Mouse (Mus musculus): Measurements from ENCODE around the gene Dnajb11. TPM values are rescaled to one million over a fixed set of nuclear protein-coding genes. Genes with fewer than 3 reads are reported as not detected.

The Dnajb11 gene
- polyA plus RNA-seq, 1 experiment from 2014 or later: 100 TPM

- no peak overlapping the region for H3K4me3 ChIP-seq (ENCODE audit: low read depth, low read length)
- ATAC-seq (ENCODE audit: low FRiP score) (no peak), DNase-seq (ENCODE audit: low spot score, missing footprints) (no peak)
- whole genome bisulfite sequencing: 89% methylated on average over 6 of the region's 6 CpGs
- no peaks in the 10 kb centered on the region for H3K36me3 ChIP-seq (ENCODE audit: control insufficient read depth, insufficient read depth, low read length)
- no peaks in the 10 kb centered on the region for H3K4me1 ChIP-seq (ENCODE audit: control insufficient read depth, insufficient read depth, low read length)
- no peak overlapping the region for H3K27ac ChIP-seq (ENCODE audit: low read depth, low read length)
- no peaks in the 10 kb centered on the region for H3K9me3 ChIP-seq (ENCODE audit: control insufficient read depth, low read length)
- no peak overlapping the region for H3K4me2 ChIP-seq
- H3K9ac ChIP-seq (ENCODE audit: low read length): no peak overlapping the region
- no peaks in the 10 kb centered on the region for H3K27me3 ChIP-seq (ENCODE audit: control insufficient read depth, insufficient read depth, low read length)
Observed at GRCm38 (mm10) chr16:22912886-22913285, 55.2 kb downstream of the Dnajb11 start.

GRCm38 (mm10) chr16:22914276-22914675 is 56.6 kb downstream of the Dnajb11 start:
- Histone ChIP-seq H3K9me3 (ENCODE audit: control insufficient read depth, low read length) (no peaks in the 10 kb centered on the region), H3K4me3 (ENCODE audit: low read depth, low read length) (no peak overlapping the region), H3K27me3 (ENCODE audit: control insufficient read depth, insufficient read depth, low read length) (no peaks in the 10 kb centered on the region), H3K27ac (ENCODE audit: low read depth, low read length) (no peak overlapping the region), H3K36me3 (ENCODE audit: control insufficient read depth, insufficient read depth, low read length) (no peaks in the 10 kb centered on the region), H3K9ac (ENCODE audit: low read length) (no peak overlapping the region), H3K4me1 (ENCODE audit: control insufficient read depth, insufficient read depth, low read length) (no peaks in the 10 kb centered on the region), H3K4me2 (no peak overlapping the region)
- DNase-seq (ENCODE audit: low spot score, missing footprints): peak; percentile 65
- ATAC-seq (ENCODE audit: low FRiP score): no peak

GRCm38 (mm10) chr16:22918034-22918433 is 60.4 kb downstream of the Dnajb11 start, which contains the start of gene Fetub:
TSS of gene Fetub (plus strand) at chr16:22918334.
- H3K4me1 ChIP-seq (ENCODE audit: control insufficient read depth, insufficient read depth, low read length): no peaks in the 10 kb centered on the region
- DNase-seq (ENCODE audit: low spot score, missing footprints) (no peak), ATAC-seq (ENCODE audit: low FRiP score) (no peak)
- H3K4me3 ChIP-seq (ENCODE audit: low read depth, low read length): no peak within 1 kb of the TSS
- H3K27ac ChIP-seq (ENCODE audit: low read depth, low read length): no peak within 1 kb of the TSS
- WGBS: 92% methylated on average over 5 of the region's 5 CpGs
- H3K36me3 ChIP-seq (ENCODE audit: control insufficient read depth, insufficient read depth, low read length): no peaks in the 10 kb centered on the region
- H3K4me2 ChIP-seq: no peak within 1 kb of the TSS
- no peaks in the 10 kb centered on the region for H3K9me3 ChIP-seq (ENCODE audit: control insufficient read depth, low read length)
- H3K9ac ChIP-seq (ENCODE audit: low read length): no peak within 1 kb of the TSS
- no peaks in the 10 kb centered on the region for H3K27me3 ChIP-seq (ENCODE audit: control insufficient read depth, insufficient read depth, low read length)

GRCm38 (mm10) chr16:22918664-22919312 is 61.1 kb downstream of the Dnajb11 start:
- no peaks in the 10 kb centered on the region for H3K27me3 ChIP-seq (ENCODE audit: control insufficient read depth, insufficient read depth, low read length)
- 77% methylated on average over 15 of the region's 15 CpGs for WGBS
- DNase-seq (ENCODE audit: low spot score, missing footprints) (peak; percentile 66), ATAC-seq (ENCODE audit: low FRiP score) (no peak)
- H3K27ac ChIP-seq (ENCODE audit: low read depth, low read length): no peak overlapping the region
- no peaks in the 10 kb centered on the region for H3K4me1 ChIP-seq (ENCODE audit: control insufficient read depth, insufficient read depth, low read length)
- H3K9me3 ChIP-seq (ENCODE audit: control insufficient read depth, low read length): no peaks in the 10 kb centered on the region
- H3K9ac ChIP-seq (ENCODE audit: low read length): no peak overlapping the region
- no peak overlapping the region for H3K4me3 ChIP-seq (ENCODE audit: low read depth, low read length)
- no peaks in the 10 kb centered on the region for H3K36me3 ChIP-seq (ENCODE audit: control insufficient read depth, insufficient read depth, low read length)
- no peak overlapping the region for H3K4me2 ChIP-seq

GRCm38 (mm10) chr16:22919971-22920854 is 62.6 kb downstream of the Dnajb11 start:
- Histone ChIP-seq H3K9me3 (ENCODE audit: control insufficient read depth, low read length) (no peaks in the 10 kb centered on the region), H3K4me2 (no peak overlapping the region), H3K36me3 (ENCODE audit: control insufficient read depth, insufficient read depth, low read length) (no peaks in the 10 kb centered on the region), H3K27me3 (ENCODE audit: control insufficient read depth, insufficient read depth, low read length) (no peaks in the 10 kb centered on the region), H3K4me1 (ENCODE audit: control insufficient read depth, insufficient read depth, low read length) (no peaks in the 10 kb centered on the region), H3K27ac (ENCODE audit: low read depth, low read length) (no peak overlapping the region), H3K9ac (ENCODE audit: low read length) (no peak overlapping the region), H3K4me3 (ENCODE audit: low read depth, low read length) (no peak overlapping the region)
- DNase-seq (ENCODE audit: low spot score, missing footprints) (peak; percentile 59), ATAC-seq (ENCODE audit: low FRiP score) (no peak)
- WGBS: 70% methylated on average over 18 of the region's 18 CpGs

GRCm38 (mm10) chr16:22921761-22922160 is 64.1 kb downstream of the Dnajb11 start:
- Histone ChIP-seq H3K4me1 (ENCODE audit: control insufficient read depth, insufficient read depth, low read length) (no peaks in the 10 kb centered on the region), H3K9ac (ENCODE audit: low read length) (no peak overlapping the region), H3K27ac (ENCODE audit: low read depth, low read length) (no peak overlapping the region), H3K36me3 (ENCODE audit: control insufficient read depth, insufficient read depth, low read length) (no peaks in the 10 kb centered on the region), H3K9me3 (ENCODE audit: control insufficient read depth, low read length) (no peaks in the 10 kb centered on the region), H3K27me3 (ENCODE audit: control insufficient read depth, insufficient read depth, low read length) (no peaks in the 10 kb centered on the region), H3K4me3 (ENCODE audit: low read depth, low read length) (no peak overlapping the region), H3K4me2 (no peak overlapping the region)
- WGBS: 94% methylated on average over 5 of the region's 5 CpGs
- no peak for ATAC-seq (ENCODE audit: low FRiP score)
- DNase-seq (ENCODE audit: low spot score, missing footprints): no peak

- Histone ChIP-seq H3K27me3 (ENCODE audit: control insufficient read depth, insufficient read depth, low read length) (no peaks in the 10 kb centered on the region), H3K36me3 (ENCODE audit: control insufficient read depth, insufficient read depth, low read length) (no peaks in the 10 kb centered on the region), H3K4me1 (ENCODE audit: control insufficient read depth, insufficient read depth, low read length) (no peaks in the 10 kb centered on the region), H3K4me2 (no peak overlapping the region), H3K9ac (ENCODE audit: low read length) (no peak overlapping the region), H3K4me3 (ENCODE audit: low read depth, low read length) (no peak overlapping the region), H3K27ac (ENCODE audit: low read depth, low read length) (no peak overlapping the region), H3K9me3 (ENCODE audit: control insufficient read depth, low read length) (no peaks in the 10 kb centered on the region)
- ATAC-seq (ENCODE audit: low FRiP score) (no peak), DNase-seq (ENCODE audit: low spot score, missing footprints) (no peak)
- 88% methylated on average over 4 of the region's 4 CpGs for WGBS
Observed at GRCm38 (mm10) chr16:22922433-22922832, 64.8 kb downstream of the Dnajb11 start.

Other genes starting within 250 kb of the Dnajb11 start
- gene Dgkg, start 200.6 kb upstream of the Dnajb11 start, polyA plus RNA-seq (2014; fragmentation: Nextera tagmentation; extraction: Ambion mirVana): 0.15 and 0.28 TPM in 2 replicates
- gene Crygs, start 46.3 kb upstream of the Dnajb11 start, polyA plus RNA-seq (2014; fragmentation: Nextera tagmentation; extraction: Ambion mirVana): 0.26 TPM in 1 of 2 replicates, not detected in the other
- 36.3 and 40.2 TPM in 2 replicates for gene Tbccd1, start 176 bp upstream of the Dnajb11 start, polyA plus RNA-seq (2014; fragmentation: Nextera tagmentation; extraction: Ambion mirVana)
- gene Ahsg, start 33.4 kb downstream of the Dnajb11 start, polyA plus RNA-seq (2014; fragmentation: Nextera tagmentation; extraction: Ambion mirVana): 0.14 TPM in 1 of 2 replicates, not detected in the other
- gene Fetub, start 60.5 kb downstream of the Dnajb11 start, polyA plus RNA-seq (2014; fragmentation: Nextera tagmentation; extraction: Ambion mirVana): not detected in 2 replicates
- gene Hrg, start 93.2 kb downstream of the Dnajb11 start, polyA plus RNA-seq (2014; fragmentation: Nextera tagmentation; extraction: Ambion mirVana): 0.10 TPM in 1 of 2 replicates, not detected in the other
- gene Kng2, start 171.6 kb downstream of the Dnajb11 start, polyA plus RNA-seq (2014; fragmentation: Nextera tagmentation; extraction: Ambion mirVana): not detected in 2 replicates
- not detected in 2 replicates for gene Kng1, start 200.0 kb downstream of the Dnajb11 start, polyA plus RNA-seq (2014; fragmentation: Nextera tagmentation; extraction: Ambion mirVana)
- 210 and 232 TPM in 2 replicates for gene Eif4a2, start 249.6 kb downstream of the Dnajb11 start, polyA plus RNA-seq (2014; fragmentation: Nextera tagmentation; extraction: Ambion mirVana)